Mouse (Mus musculus) heart, embryonic 13.5 days (tissue): Measurements from ENCODE around the gene Fbxo34. TPM values are rescaled to one million over a fixed set of nuclear protein-coding genes. Genes with fewer than 3 reads are reported as not detected.

Source experiments
- ATAC-seq: fragments of 200-750 bp; cut with Nextera tagmentation; 2 replicates; pipeline ENCODE4 v1.8.0; 2017; ENCODE audit warnings: moderate TSS enrichment; ENCODE audit not compliant: insufficient number of reproducible peaks, low FRiP score, low TSS enrichment; ENCODE audit errors: extremely low read depth
- H3K27ac ChIP-seq: fragments of 300-500 bp; sonication (generic); replicated peaks from 2 replicates; pipeline ENCODE4 v1.5.1; 2015; ENCODE audit warnings: moderate library complexity, mild to moderate bottlenecking, inconsistent platforms
- H3K27me3 ChIP-seq: fragments of 300-500 bp; sonication (generic); replicated peaks from 2 replicates; pipeline ENCODE4 v1.6.1; 2015; ENCODE audit warnings: mild to moderate bottlenecking, inconsistent platforms
- H3K36me3 ChIP-seq: fragments of 300-500 bp; sonication (generic); 2 replicates; pipeline ENCODE4 v1.6.1; 2015; ENCODE audit warnings: mild to moderate bottlenecking, inconsistent platforms
- H3K4me1 ChIP-seq: fragments of 300-500 bp; sonication (generic); 2 replicates; pipeline ENCODE4 v1.6.1; 2015; ENCODE audit warnings: inconsistent platforms
- H3K4me2 ChIP-seq: fragments of 300-500 bp; sonication (generic); 2 replicates; pipeline ENCODE4 v1.6.1; 2015; ENCODE audit warnings: inconsistent platforms, mild to moderate bottlenecking, moderate library complexity
- H3K4me3 ChIP-seq: fragments of 300-500 bp; sonication (generic); 2 replicates; pipeline ENCODE4 v1.5.1; 2015; ENCODE audit warnings: moderate library complexity, mild to moderate bottlenecking, inconsistent platforms
- H3K9ac ChIP-seq: fragments of 300-500 bp; sonication (generic); 2 replicates; pipeline ENCODE4 v1.6.1; 2015; ENCODE audit warnings: inconsistent platforms, mild to moderate bottlenecking, moderate library complexity
- H3K9me3 ChIP-seq: fragments of 300-500 bp; sonication (generic); 2 replicates; pipeline ENCODE4 v1.6.1; 2016; ENCODE audit warnings: inconsistent platforms
- WGBS: fragments of 180-500 bp; shearing (Covaris S2); methylation state at CpG from one replicate; pipeline ENCODE4 v1.1.7; 2015; ENCODE audit warnings: mixed read lengths; 5-methylcytosine and 5-hydroxymethylcytosine counted together
- polyA plus RNA-seq: library from polyadenylated mRNA; unstranded; fragments of >200 nt; fragmentation: Nextera tagmentation; extraction: Ambion mirVana; gene quantifications from 2 replicates; pipeline ENCODE4 v1.2.1, GENCODE M21; 2015

Fbxo34 gene
- polyA plus RNA-seq, 1 experiment from 2014 or later: 16.0 TPM

DNA sequence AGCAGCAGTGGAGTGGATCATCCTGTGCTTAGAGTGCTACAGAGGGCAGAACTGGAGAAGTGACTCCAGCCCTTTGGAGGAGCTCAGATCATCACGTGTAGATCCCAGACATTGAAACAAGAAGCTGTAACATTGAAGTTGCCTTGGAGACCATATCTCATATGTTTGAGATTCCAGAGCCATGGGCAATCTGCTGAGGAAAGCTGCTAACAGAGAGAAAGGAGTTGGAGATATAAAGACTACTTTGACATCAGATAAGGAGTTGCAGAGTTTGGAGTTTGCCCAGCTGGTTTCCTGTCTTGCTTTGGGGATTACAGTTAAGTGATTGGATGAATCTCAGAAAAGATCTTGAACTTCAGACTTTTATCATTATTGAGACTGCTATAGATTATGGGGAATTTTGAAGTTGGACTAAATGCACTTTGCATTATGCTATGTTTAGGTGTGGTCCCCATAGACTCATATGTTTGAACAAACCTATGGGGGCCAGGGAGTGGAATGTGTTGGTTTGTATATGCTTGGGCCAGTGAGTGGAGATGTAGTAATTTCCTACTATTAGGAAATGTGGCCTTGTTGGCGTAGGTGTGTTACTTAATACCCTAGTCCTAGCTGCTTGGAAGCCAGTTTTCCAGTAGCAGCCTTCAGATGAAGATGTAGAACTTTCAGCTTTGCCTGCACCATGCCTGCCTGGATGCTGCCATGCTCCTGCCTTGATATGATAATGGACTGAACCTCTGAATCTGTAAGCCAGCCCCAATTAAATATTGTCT lies 43.6 kb downstream of the Fbxo34 start:
- no peaks in the 10 kb centered on the region for H3K27me3 ChIP-seq
- peaks cover 37% of the 10 kb centered on the region for H3K4me1 ChIP-seq
- H3K4me3 ChIP-seq: no peak overlapping the region
- H3K36me3 ChIP-seq: peaks cover 5% of the 10 kb centered on the region; the same call in 1 of the 2 replicates
- WGBS: 69% methylated on average over 2 of the region's 2 CpGs
- no peaks in the 10 kb centered on the region for H3K9me3 ChIP-seq
- no peak overlapping the region for H3K9ac ChIP-seq
- H3K4me2 ChIP-seq: no peak overlapping the region
- ATAC-seq: no peak
- no peak overlapping the region for H3K27ac ChIP-seq

DNA sequence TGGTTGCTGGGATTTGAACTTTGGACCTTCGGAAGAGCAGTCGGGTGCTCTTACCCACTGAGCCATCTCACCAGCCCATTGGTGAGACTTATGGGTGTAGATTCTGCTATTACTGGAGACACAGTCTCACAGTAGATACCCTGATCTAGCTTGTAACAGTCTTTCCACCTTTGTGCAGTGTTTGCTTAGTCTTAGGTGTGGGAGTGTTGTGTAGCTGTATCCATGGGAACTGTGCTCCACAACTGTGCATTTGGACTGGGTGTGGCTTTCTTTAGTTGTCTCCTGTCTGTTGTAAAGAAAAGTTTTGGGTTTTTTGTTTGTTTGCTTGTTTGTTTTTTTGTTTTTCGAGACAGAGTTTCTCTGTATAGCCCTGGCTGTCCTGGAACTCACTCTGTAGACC lies 45.7 kb downstream of the Fbxo34 start:
- ATAC-seq: no peak
- H3K36me3 ChIP-seq: peaks cover 11% of the 10 kb centered on the region; the same call in 1 of the 2 replicates
- no peak overlapping the region for H3K4me2 ChIP-seq
- no peak overlapping the region for H3K27ac ChIP-seq
- no peak overlapping the region for H3K9ac ChIP-seq
- H3K27me3 ChIP-seq: no peaks in the 10 kb centered on the region
- H3K4me3 ChIP-seq: no peak overlapping the region
- WGBS: 88% methylated on average over 3 of the region's 3 CpGs
- H3K9me3 ChIP-seq: no peaks in the 10 kb centered on the region
- H3K4me1 ChIP-seq: peaks cover 18% of the 10 kb centered on the region

DNA sequence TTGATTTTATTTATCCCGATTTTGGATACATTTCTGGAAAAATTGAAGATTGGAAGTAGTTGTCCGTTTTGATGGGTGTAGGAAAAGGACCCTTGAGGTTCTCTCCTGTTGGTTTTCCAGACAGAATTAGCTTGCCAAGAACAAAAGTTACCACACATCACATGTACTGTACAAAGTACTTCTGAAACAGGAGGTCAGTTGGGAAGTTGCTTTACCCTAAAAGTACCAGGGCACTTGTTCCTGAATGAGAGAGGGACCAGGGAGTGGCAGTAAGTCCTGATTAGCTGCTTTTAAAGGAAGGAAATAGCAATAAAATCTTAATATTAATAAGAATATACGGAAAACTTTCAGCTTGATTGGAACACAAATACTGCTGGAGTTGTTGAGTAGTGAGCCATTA lies 46.9 kb downstream of the Fbxo34 start:
- no peak overlapping the region for H3K9ac ChIP-seq
- peaks cover 18% of the 10 kb centered on the region for H3K4me1 ChIP-seq
- H3K36me3 ChIP-seq: peaks cover 12% of the 10 kb centered on the region; the same call in 1 of the 2 replicates
- ATAC-seq: no peak
- no peaks in the 10 kb centered on the region for H3K9me3 ChIP-seq
- no peak overlapping the region for H3K4me2 ChIP-seq
- H3K27me3 ChIP-seq: no peaks in the 10 kb centered on the region
- H3K4me3 ChIP-seq: no peak overlapping the region
- no peak overlapping the region for H3K27ac ChIP-seq
- 70% methylated on average over 3 of the region's 3 CpGs for WGBS

DNA sequence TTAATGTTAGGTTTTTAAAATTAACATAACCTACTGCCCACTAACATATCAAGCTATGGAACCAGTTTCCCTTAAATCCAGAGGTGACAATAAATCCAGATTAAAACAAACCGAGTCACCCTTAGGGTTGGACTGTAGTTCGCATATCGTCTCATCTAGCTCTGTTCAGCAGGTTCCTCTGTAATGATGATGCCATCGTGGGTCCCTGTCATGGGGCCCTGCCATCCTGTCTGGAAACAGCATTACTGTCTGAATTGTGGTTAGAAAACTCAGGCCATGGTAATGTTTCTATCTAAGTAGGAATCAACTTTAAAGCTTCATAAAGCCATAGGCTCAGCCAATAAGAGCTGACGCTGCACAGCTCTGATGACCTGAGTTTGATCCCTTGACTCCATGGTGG lies 48.4 kb downstream of the Fbxo34 start:
- Histone ChIP-seq H3K9ac (no peak overlapping the region), H3K4me2 (no peak overlapping the region), H3K4me1 (peaks cover 19% of the 10 kb centered on the region), H3K4me3 (no peak overlapping the region), H3K27ac (no peak overlapping the region), H3K27me3 (no peaks in the 10 kb centered on the region), H3K36me3 (peaks cover 12% of the 10 kb centered on the region; the same call in 1 of the 2 replicates), H3K9me3 (no peaks in the 10 kb centered on the region)
- 81% methylated on average over 5 of the region's 5 CpGs for WGBS
- ATAC-seq: no peak

DNA sequence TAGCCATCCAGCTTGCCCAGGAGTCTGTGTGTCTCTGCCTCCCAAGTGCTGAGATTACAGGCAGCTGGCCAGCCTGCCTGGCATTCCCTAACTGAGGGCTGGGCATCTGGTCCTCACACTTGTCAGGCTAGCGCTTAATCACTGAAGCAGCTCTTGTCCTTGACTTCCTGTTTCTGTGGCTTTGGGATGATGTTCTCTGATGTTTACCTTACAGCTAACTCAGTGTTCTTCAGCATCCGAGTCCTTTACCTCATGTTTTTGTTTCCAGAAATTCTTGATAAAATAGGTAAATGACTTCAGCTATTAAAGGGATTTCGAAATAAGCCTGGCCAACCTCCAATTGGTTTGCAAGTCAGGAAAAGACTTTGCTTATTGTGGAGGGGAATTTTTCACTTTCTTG lies 53.8 kb downstream of the Fbxo34 start:
- H3K4me3 ChIP-seq: no peak overlapping the region
- H3K4me2 ChIP-seq: no peak overlapping the region
- no peak overlapping the region for H3K9ac ChIP-seq
- no peak for ATAC-seq
- H3K9me3 ChIP-seq: no peaks in the 10 kb centered on the region
- no peak overlapping the region for H3K27ac ChIP-seq
- peaks cover 15% of the 10 kb centered on the region for H3K4me1 ChIP-seq
- H3K27me3 ChIP-seq: no peaks in the 10 kb centered on the region
- WGBS: 69% methylated on average over 3 of the region's 3 CpGs
- peaks cover 17% of the 10 kb centered on the region for H3K36me3 ChIP-seq

DNA sequence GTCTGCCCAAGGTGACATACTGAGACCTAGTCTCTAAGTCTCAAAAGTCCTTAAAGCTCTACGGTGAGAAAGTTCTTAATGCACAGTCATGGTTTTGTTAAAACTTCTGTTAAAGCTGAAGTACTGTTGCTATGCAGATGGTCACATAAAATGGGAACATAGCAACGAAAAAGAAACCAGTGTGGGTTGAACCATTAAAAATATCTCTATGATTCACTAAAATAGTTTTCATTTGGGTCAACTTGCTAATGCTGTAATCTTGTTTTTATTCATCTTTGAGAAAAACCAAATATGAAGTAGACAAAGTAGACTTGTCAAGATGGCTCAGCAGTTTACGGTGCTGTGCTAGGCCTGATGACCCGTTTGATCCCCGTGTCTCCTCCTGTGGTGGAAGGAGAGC lies 56.5 kb downstream of the Fbxo34 start:
- Histone ChIP-seq H3K36me3 (peaks cover 11% of the 10 kb centered on the region), H3K4me2 (no peak overlapping the region), H3K9me3 (no peaks in the 10 kb centered on the region), H3K27ac (no peak overlapping the region), H3K4me1 (peaks cover 15% of the 10 kb centered on the region), H3K4me3 (no peak overlapping the region), H3K27me3 (no peaks in the 10 kb centered on the region), H3K9ac (no peak overlapping the region)
- no peak for ATAC-seq
- WGBS: 90% methylated on average over 5 of the region's 5 CpGs

DNA sequence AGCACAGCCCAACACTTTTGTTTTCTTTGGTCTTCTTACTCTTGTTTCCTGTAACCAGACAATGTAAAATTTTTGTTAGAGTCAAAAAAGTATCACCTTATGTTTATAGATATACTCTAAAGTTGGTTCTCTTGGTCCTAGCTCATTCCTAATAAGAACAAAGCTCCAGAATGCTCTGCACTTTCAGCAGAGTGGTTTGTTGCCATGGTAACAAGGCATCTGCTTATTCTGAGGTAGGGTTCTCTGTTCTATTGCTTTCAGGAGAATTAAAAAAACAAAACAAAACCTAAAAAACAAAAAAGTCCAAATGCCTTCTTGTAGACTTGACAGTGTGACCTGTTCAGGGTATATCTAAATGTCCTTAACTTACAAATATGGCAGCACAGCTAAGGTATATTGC lies 57.8 kb downstream of the Fbxo34 start:
- Histone ChIP-seq H3K9ac (no peak overlapping the region), H3K27me3 (no peaks in the 10 kb centered on the region), H3K4me2 (no peak overlapping the region), H3K4me3 (no peak overlapping the region), H3K9me3 (no peaks in the 10 kb centered on the region), H3K4me1 (peaks cover 17% of the 10 kb centered on the region), H3K27ac (no peak overlapping the region), H3K36me3 (peaks cover 11% of the 10 kb centered on the region)
- no peak for ATAC-seq

DNA sequence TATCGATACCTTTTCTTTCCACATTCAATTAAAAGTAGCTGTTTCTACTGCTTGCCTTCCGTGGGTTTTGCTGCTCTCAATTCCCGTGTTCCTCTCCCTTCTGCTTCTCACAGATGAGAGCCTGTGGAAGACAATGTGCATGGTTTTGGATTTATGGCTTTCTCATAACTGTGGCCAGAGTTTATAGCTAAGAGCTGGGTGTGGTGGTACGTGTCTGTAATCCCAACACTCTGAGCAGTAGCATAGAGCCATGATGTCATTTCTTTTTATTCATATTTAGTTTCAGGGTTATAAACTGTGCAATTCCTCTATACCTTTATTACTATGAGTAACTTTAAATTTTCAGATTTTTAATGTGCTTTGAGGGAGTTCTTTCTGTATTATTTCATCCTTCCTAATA lies 60.0 kb downstream of the Fbxo34 start:
- Histone ChIP-seq H3K4me1 (peaks cover 18% of the 10 kb centered on the region), H3K27ac (no peak overlapping the region), H3K36me3 (peaks cover 5% of the 10 kb centered on the region; the same call in 1 of the 2 replicates), H3K9me3 (no peaks in the 10 kb centered on the region), H3K4me3 (no peak overlapping the region), H3K4me2 (no peak overlapping the region), H3K27me3 (no peaks in the 10 kb centered on the region), H3K9ac (no peak overlapping the region)
- ATAC-seq: no peak
- WGBS: 87% methylated on average over 4 of the region's 4 CpGs

DNA sequence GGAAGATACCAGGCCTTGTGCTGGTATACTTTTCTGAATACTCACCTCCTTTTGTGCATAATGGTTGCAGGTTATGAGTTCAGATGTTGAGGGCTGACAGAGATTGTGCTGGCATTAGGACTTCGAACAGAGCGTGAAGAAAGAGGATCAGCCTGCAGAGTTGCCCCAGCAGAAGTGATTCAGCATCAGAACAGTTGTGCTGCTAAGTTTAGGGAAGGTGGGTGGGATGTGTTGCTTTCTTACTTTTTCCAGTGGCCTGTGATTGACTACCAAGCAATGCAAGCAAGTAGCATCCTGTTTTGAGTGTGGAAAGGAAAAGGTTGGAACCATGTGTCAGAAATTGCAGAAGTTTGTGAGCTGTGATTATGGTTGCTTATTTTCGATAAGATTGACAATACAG lies 63.4 kb downstream of the Fbxo34 start:
- H3K9ac ChIP-seq: no peak overlapping the region
- 89% methylated on average over 3 of the region's 3 CpGs for WGBS

DNA sequence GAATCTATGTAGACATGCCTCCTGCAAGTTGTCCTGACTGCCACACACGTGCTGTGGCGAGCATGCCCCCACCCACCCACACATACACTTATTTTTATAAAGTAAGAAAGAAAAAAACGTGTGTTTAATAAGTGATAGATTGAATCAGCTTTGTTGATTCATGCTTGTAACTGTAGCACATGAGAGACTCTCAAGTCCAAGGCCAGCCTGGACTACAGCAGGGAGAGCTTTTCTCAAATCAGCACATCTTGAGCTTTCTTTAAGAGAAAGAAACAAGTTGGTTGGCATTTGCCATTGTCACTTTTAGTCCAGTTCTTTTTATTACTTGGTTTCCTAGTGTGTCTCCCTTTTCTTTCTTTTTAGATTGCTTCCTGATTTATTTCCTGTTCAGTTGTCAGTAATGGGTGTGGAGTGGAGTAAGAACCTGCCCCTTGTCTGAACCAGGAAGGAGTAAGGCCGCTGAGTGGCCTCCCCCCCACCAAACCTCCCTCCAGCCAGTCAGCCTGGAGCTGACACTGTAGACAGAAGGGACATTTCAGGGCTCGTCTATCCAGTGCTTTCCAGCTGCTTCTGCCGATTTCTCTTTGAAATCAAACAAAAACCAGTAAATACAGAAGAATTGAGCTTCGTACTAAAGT lies 64.7 kb downstream of the Fbxo34 start:
- Histone ChIP-seq H3K36me3 (no peaks in the 10 kb centered on the region), H3K4me1 (peaks cover 32% of the 10 kb centered on the region), H3K27ac (peak overlapping the region; percentile 68), H3K4me3 (no peak overlapping the region), H3K4me2 (peak overlapping the region; percentile 43), H3K9ac (0 out of 2 replicates have a peak overlapping the region, but pooled peaks have one; percentile 44), H3K27me3 (no peaks in the 10 kb centered on the region), H3K9me3 (no peaks in the 10 kb centered on the region)
- WGBS: 50% methylated on average over 7 of the region's 7 CpGs
- no peak for ATAC-seq

More for the DNA sequence above, 63.4 kb downstream of the Fbxo34 start:
- Histone ChIP-seq H3K27me3 (no peaks in the 10 kb centered on the region), H3K4me2 (no peak overlapping the region), H3K4me3 (no peak overlapping the region), H3K27ac (no peak overlapping the region), H3K36me3 (no peaks in the 10 kb centered on the region), H3K9me3 (no peaks in the 10 kb centered on the region), H3K4me1 (peaks cover 22% of the 10 kb centered on the region)
- ATAC-seq: no peak

DNA sequence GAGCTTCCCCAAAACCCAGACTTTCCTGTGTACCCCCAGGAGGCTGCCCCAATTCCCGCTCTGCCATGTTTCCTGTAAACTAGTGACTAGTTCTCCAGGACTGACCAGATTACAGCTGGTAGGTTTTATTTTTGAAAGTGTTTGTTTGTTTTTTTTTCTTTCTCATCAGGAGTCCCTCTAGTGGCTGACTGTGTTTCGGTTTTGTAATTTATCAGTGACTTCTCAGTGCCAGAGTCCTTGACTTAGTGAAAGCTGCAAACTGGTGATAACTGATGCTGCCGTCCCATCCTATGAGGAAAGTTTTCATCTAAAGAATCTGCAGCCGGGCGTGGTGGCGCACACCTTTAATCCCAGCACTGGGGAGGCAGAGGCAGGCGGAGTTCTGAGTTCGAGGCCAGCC lies 65.4 kb downstream of the Fbxo34 start:
- ATAC-seq: no peak; the same call in 1 of the 2 replicates
- H3K9ac ChIP-seq: no peak overlapping the region
- 64% methylated on average over 8 of the region's 8 CpGs for WGBS

DNA sequence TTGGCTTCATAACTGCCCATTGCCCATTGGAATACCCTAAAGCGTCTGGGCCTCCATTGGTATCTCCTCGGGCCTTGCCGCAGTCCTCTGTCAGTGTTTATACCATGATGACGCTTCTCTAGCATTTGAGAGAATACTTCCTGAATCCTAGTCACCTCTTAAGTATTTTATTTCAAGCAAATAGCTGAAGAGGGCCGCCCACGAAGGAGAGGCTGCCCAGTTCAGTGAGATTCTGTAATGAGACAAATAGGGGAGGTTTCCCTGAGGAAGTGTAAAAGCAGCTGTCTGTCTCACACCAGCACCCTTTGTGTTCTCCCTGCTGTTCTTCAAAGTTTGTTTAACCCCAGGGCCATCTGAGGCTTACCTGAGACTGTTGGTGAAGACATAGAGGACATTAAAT lies 66.5 kb downstream of the Fbxo34 start:
- peaks cover 45% of the 10 kb centered on the region for H3K4me1 ChIP-seq
- no peak for ATAC-seq
- H3K36me3 ChIP-seq: no peaks in the 10 kb centered on the region
- no peak overlapping the region for H3K27ac ChIP-seq
- WGBS: 75% methylated on average over 6 of the region's 6 CpGs
- H3K4me3 ChIP-seq: no peak overlapping the region
- H3K27me3 ChIP-seq: no peaks in the 10 kb centered on the region
- no peak overlapping the region for H3K4me2 ChIP-seq
- H3K9me3 ChIP-seq: no peaks in the 10 kb centered on the region
- no peak overlapping the region for H3K9ac ChIP-seq

More for the DNA sequence above, 65.4 kb downstream of the Fbxo34 start:
- Histone ChIP-seq H3K4me1 (peaks cover 37% of the 10 kb centered on the region), H3K36me3 (no peaks in the 10 kb centered on the region), H3K27ac (peak overlapping the region; percentile 68), H3K4me2 (peak overlapping the region; percentile 43), H3K9me3 (no peaks in the 10 kb centered on the region), H3K4me3 (no peak overlapping the region), H3K27me3 (no peaks in the 10 kb centered on the region)
